Comparison of ENCODE assay signal across 22 mouse cellular contexts in the genomic region with DNA sequence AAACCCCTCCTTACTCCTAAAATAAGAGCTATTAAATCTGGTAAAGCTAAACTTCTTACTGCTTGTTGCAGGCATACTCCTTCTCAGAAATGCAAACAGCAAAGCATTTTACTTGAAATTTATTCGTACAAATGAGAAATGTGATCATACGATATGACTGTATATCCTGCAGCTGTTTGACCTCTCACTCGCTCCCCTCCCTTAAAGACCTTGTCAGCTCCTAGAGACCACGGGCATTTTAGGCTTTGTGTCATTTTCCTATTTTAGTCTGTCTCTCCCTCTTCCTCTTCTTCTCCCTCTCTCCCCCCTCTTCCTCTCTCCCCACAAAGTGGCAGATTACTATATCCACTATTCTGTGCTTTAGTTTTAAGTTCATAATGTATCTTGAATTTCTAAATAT.
A peak's percentile ranks its signal among the peaks of the same experiment; 100 is the strongest.
DNase-seq lines count a peak whose midpoint lies in the region; ATAC-seq and TF ChIP-seq lines count a peak whose summit lies in the region.
"Had no signal": no experiment of that assay in that cellular context is flagged by ENCODE, and none has a peak within 500 bp of the region (broad histone marks: within the 10 kb centered on the region; RNA-seq: fewer than 3 reads in every experiment).

No protein-coding gene starts in this region.

- ATAC-seq in kidney, embryonic 16.5 days (ENCODE audit: low FRiP score, low TSS enrichment) = no peak
- ATAC-seq: activated CD4-positive, CD25-positive, alpha-beta regulatory T cell, adult 4 months; CD4-positive, CD25-positive, alpha-beta regulatory T cell, adult 4 months; Patski had no signal

- no peaks in the 10 kb centered on the region for H3K27me3 ChIP-seq in kidney, embryonic 16.5 days (ENCODE audit: insufficient read depth, low read length)
- no peaks in the 10 kb centered on the region for H3K27me3 ChIP-seq in C2C12 (ENCODE audit: control insufficient read depth, insufficient read depth, insufficient read length)
- H3K27me3 ChIP-seq in myocyte (ENCODE audit: control insufficient read depth, insufficient read depth, insufficient read length) = no peaks in the 10 kb centered on the region
- H3K27me3 ChIP-seq: CH12.LX, Patski had no signal

- no peak for TF ChIP-seq POLR2A in myocyte (IDR thresholded peaks at IDR 0.05; ENCODE audit: insufficient read length, low read depth)

- 42% methylated on average over 4 of the region's 4 CpGs for WGBS in kidney, embryonic 16.5 days

- peaks cover 6% of the 10 kb centered on the region; the same call in 1 of the 2 replicates for H3K36me3 ChIP-seq in kidney, embryonic 16.5 days (ENCODE audit: insufficient read depth, low read length)
- H3K36me3 ChIP-seq in C2C12 (ENCODE audit: control insufficient read depth, insufficient read depth) (no peaks in the 10 kb centered on the region), myocyte (ENCODE audit: control insufficient read depth, insufficient read depth) (no peaks in the 10 kb centered on the region)
- H3K36me3 ChIP-seq: G1E had no signal

- 0 out of 2 replicates have a peak, but pooled peaks cover 7% of the 10 kb centered on the region for H3K4me1 ChIP-seq in kidney, embryonic 16.5 days (ENCODE audit: insufficient read depth, low read length)

- no peak overlapping the region for H3K4me2 ChIP-seq in kidney, embryonic 16.5 days (replicated peaks; ENCODE audit: low read depth, low read length)
- peak overlapping the region; percentile 69 for H3K4me2 ChIP-seq in myocyte (ENCODE audit: low read depth)

- no peaks in the 10 kb centered on the region for H3K9me3 ChIP-seq in kidney, embryonic 16.5 days (ENCODE audit: low read length)

- no peak overlapping the region for H3K4me3 ChIP-seq in kidney, embryonic 16.5 days (ENCODE audit: low read length)
- no peak overlapping the region for H3K4me3 ChIP-seq in C2C12 (ENCODE audit: insufficient read depth, poor library complexity, severe bottlenecking)
- peak overlapping the region; percentile 2 for H3K4me3 ChIP-seq in myocyte

- no peaks in the 10 kb centered on the region for H3K79me3 ChIP-seq in C2C12 (ENCODE audit: low read depth)

- no peaks in the 10 kb centered on the region for H3K79me2 ChIP-seq in C2C12 (ENCODE audit: control insufficient read depth, insufficient read depth)
- no peaks in the 10 kb centered on the region for H3K79me2 ChIP-seq in myocyte (ENCODE audit: control insufficient read depth, insufficient read depth)

- no peak for DNase-seq in kidney, adult 8-10 months
- DNase-seq in layer of hippocampus, postnatal 10 days (ENCODE audit: low spot score in 2 of 2) = no peak
- no peak for DNase-seq in gastrocnemius, postnatal 25 days
- DNase-seq: adrenal gland, adult 2 months; adrenal gland, adult 8-10 months; adrenal gland, postnatal 10 days; adrenal gland, postnatal 14 days; adrenal gland, postnatal 25 days; adrenal gland, postnatal 36 days; B cell, adult 2 months; cerebellum, adult 11 months; cerebellum, adult 11-12 months; cerebellum, adult 18-20 months; cerebellum, adult 2 months had no signal

- no peak for TF ChIP-seq CTCF in C2C12 (IDR thresholded peaks at IDR 0.05; ENCODE audit: control insufficient read depth, insufficient read depth, insufficient read length)

- H3K27ac ChIP-seq in kidney, embryonic 16.5 days (ENCODE audit: low read length) = 0 out of 2 replicates have a peak overlapping the region, but pooled peaks have one; percentile 27

- H3ac ChIP-seq in C2C12 (ENCODE audit: control insufficient read depth, insufficient read length, low read depth) (no peak overlapping the region), myocyte (ENCODE audit: control insufficient read depth, insufficient read length) (no peak overlapping the region)

- no peak overlapping the region for H3K9ac ChIP-seq in kidney, embryonic 16.5 days (replicated peaks; ENCODE audit: low read length)

TF ChIP-seq in C2C12, 6 proteins besides CTCF, POLR2A, EP300 and RAD21:
- TF ChIP-seq MYOG (IDR thresholded peaks at IDR 0.05; ENCODE audit: control insufficient read depth, extremely low read depth, insufficient read length) = no peak
- peak; percentile 70 for TF ChIP-seq MYOD1 (IDR thresholded peaks at IDR 0.05; ENCODE audit: control insufficient read depth, insufficient read length, low read depth)
- no peak for TF ChIP-seq CEBPB (IDR thresholded peaks at IDR 0.05; ENCODE audit: low read depth)
- no peak for TF ChIP-seq FOSL1 (IDR thresholded peaks at IDR 0.05; ENCODE audit: insufficient read depth, low read length, poor library complexity, severe bottlenecking)
- TF ChIP-seq MAX (IDR thresholded peaks at IDR 0.05) = no peak
- no peak for TF ChIP-seq USF1 (IDR thresholded peaks at IDR 0.05; ENCODE audit: low read depth)

TF ChIP-seq in myocyte, 11 proteins besides CTCF, POLR2A, EP300 and RAD21:
- TF ChIP-seq REST (IDR thresholded peaks at IDR 0.05; ENCODE audit: insufficient read depth, insufficient read length) (no peak), E2F4 (IDR thresholded peaks at IDR 0.05; ENCODE audit: insufficient read depth) (no peak), TCF3 (IDR thresholded peaks at IDR 0.05; ENCODE audit: insufficient read length, low read depth) (no peak), SRF (IDR thresholded peaks at IDR 0.05; ENCODE audit: control insufficient read depth, insufficient read length, low read depth) (no peak), CEBPB (IDR thresholded peaks at IDR 0.05; ENCODE audit: insufficient read depth, poor library complexity, severe bottlenecking) (no peak), MYOD1 (IDR thresholded peaks at IDR 0.05; ENCODE audit: control insufficient read depth in 1 of 3, insufficient read length in 2 of 3, low read depth in 2 of 3) (peak in 2 of 3 experiments; percentile 54 to 69), MYOG (IDR thresholded peaks at IDR 0.05; ENCODE audit: control insufficient read depth in 1 of 3, insufficient read depth in 1 of 3, insufficient read length in 2 of 3, low read depth in 2 of 3) (peak in 1 of 3 experiments; percentile 27), POLR2AphosphoS2 (IDR thresholded peaks at IDR 0.05; ENCODE audit: insufficient read length, low read depth) (no peak), MAX (IDR thresholded peaks at IDR 0.05; ENCODE audit: low read depth) (no peak), TCF12 (IDR thresholded peaks at IDR 0.05; ENCODE audit: insufficient read depth, poor library complexity, severe bottlenecking) (peak; percentile 15), USF1 (IDR thresholded peaks at IDR 0.05; ENCODE audit: low read depth) (no peak)
